ENCODE assay signal across 14 mouse cellular contexts in genomic region chrX:162727795-162728194, GRCm38 (mm10). TPM values are rescaled to one million over a fixed set of nuclear protein-coding genes. Genes with fewer than 3 reads are reported as not detected.
DNase-seq lines count a peak whose midpoint lies in the region; ATAC-seq and TF ChIP-seq lines count a peak whose summit lies in the region.
"Had no signal": no experiment of that assay in that cellular context is flagged by ENCODE, and none has a peak within 500 bp of the region (broad histone marks: within the 10 kb centered on the region; RNA-seq: fewer than 3 reads in every experiment).

No protein-coding gene starts in this region.

- H3K27me3 ChIP-seq in heart, embryonic 11.5 days (ENCODE audit: control insufficient read depth, insufficient read depth, low read length), result no peaks in the 10 kb centered on the region
- no peaks in the 10 kb centered on the region for H3K27me3 ChIP-seq in liver, embryonic 11.5 days (replicated peaks; ENCODE audit: control insufficient read depth, insufficient read depth, low read length)
- peaks cover 34% of the 10 kb centered on the region for H3K27me3 ChIP-seq in limb, embryonic 10.5 days (ENCODE audit: low read depth, poor library complexity, severe bottlenecking)
- H3K27me3 ChIP-seq in midbrain, embryonic 14.5 days (ENCODE audit: control insufficient read depth, insufficient read depth, low read length), result no peaks in the 10 kb centered on the region
- H3K27me3 ChIP-seq: stomach, embryonic 15.5 days had no signal

- peak overlapping the region; percentile 51; the same call in 1 of the 2 replicates for H3K4me2 ChIP-seq in heart, embryonic 11.5 days
- H3K4me2 ChIP-seq in liver, embryonic 11.5 days, result peak overlapping the region; percentile 49
- no peak overlapping the region for H3K4me2 ChIP-seq in midbrain, embryonic 14.5 days (ENCODE audit: low read length)
- H3K4me2 ChIP-seq: stomach, embryonic 15.5 days had no signal

- peak overlapping the region; percentile 39; the same call in 1 of the 2 replicates for H3K9ac ChIP-seq in heart, embryonic 11.5 days (ENCODE audit: low read depth, low read length)
- H3K9ac ChIP-seq in liver, embryonic 11.5 days (ENCODE audit: low read depth, low read length), result no peak overlapping the region
- H3K9ac ChIP-seq in midbrain, embryonic 14.5 days (replicated peaks; ENCODE audit: low read length), result no peak overlapping the region
- H3K9ac ChIP-seq: embryonic facial prominence, embryonic 13.5 days; stomach, embryonic 15.5 days had no signal

- H3K27ac ChIP-seq in heart, embryonic 11.5 days (ENCODE audit: low read depth, low read length), result 0 out of 2 replicates have a peak overlapping the region, but pooled peaks have one; percentile 35
- H3K27ac ChIP-seq in liver, embryonic 11.5 days (ENCODE audit: low read depth, low read length), result 0 out of 2 replicates have a peak overlapping the region, but pooled peaks have one; percentile 30
- 0 out of 2 replicates have a peak overlapping the region, but pooled peaks have one; percentile 6 for H3K27ac ChIP-seq in limb, embryonic 10.5 days
- 0 out of 2 replicates have a peak overlapping the region, but pooled peaks have one; percentile 13 for H3K27ac ChIP-seq in midbrain, embryonic 14.5 days (replicated peaks; ENCODE audit: low read depth, low read length)
- H3K27ac ChIP-seq: embryonic facial prominence, embryonic 13.5 days; gastrocnemius, adult 2 months; stomach, embryonic 15.5 days had no signal

- ATAC-seq in heart, embryonic 11.5 days (replicated peaks; ENCODE audit: insufficient number of reproducible peaks, low FRiP score, low TSS enrichment), result no peak
- ATAC-seq in liver, embryonic 11.5 days (replicated peaks; ENCODE audit: low FRiP score), result no peak
- ATAC-seq in midbrain, embryonic 14.5 days (ENCODE audit: low FRiP score, low TSS enrichment), result no peak
- ATAC-seq: inflammation-experienced regulatory T-cells, adult 6 months had no signal

- no peaks in the 10 kb centered on the region for H3K36me3 ChIP-seq in heart, embryonic 11.5 days (ENCODE audit: control insufficient read depth, insufficient read depth, low read length)
- no peaks in the 10 kb centered on the region for H3K36me3 ChIP-seq in liver, embryonic 11.5 days (ENCODE audit: control insufficient read depth, insufficient read depth, low read length)
- no peaks in the 10 kb centered on the region for H3K36me3 ChIP-seq in limb, embryonic 10.5 days
- no peaks in the 10 kb centered on the region for H3K36me3 ChIP-seq in midbrain, embryonic 14.5 days (ENCODE audit: control insufficient read depth, insufficient read depth, low read length)
- H3K36me3 ChIP-seq: embryonic facial prominence, embryonic 13.5 days; stomach, embryonic 15.5 days had no signal

- no peak for DNase-seq in heart, adult 18-20 months
- DNase-seq in liver, embryonic 11.5 days (ENCODE audit: low spot score), result no peak
- no peak for DNase-seq in liver
- DNase-seq in limb, embryonic 10.5 days (ENCODE audit: low spot score), result no peak
- DNase-seq in midbrain, embryonic 14.5 days, result no peak
- DNase-seq in lung, adult 2 months, result no peak
- DNase-seq: cerebellum, adult 9-11 months; kidney, postnatal 25 days; thymus, postnatal 4 days had no signal

- WGBS in heart, embryonic 11.5 days (ENCODE audit: insufficient replicate concordance), result 33% methylated on average over 9 of the region's 9 CpGs
- WGBS in liver, embryonic 11.5 days, result 37% methylated on average over 9 of the region's 9 CpGs
- WGBS in limb, embryonic 10.5 days, result 44% methylated on average over 9 of the region's 9 CpGs
- WGBS in midbrain, embryonic 14.5 days, result 35% methylated on average over 9 of the region's 9 CpGs
- WGBS in lung, adult 2 months, result 67% methylated on average over 9 of the region's 9 CpGs

- H3K4me1 ChIP-seq in heart, embryonic 11.5 days (ENCODE audit: control insufficient read depth, insufficient read depth, low read length), result no peaks in the 10 kb centered on the region
- 0 out of 2 replicates have a peak, but pooled peaks cover 3% of the 10 kb centered on the region for H3K4me1 ChIP-seq in liver, embryonic 11.5 days (replicated peaks; ENCODE audit: control insufficient read depth, insufficient read depth, low read length)
- H3K4me1 ChIP-seq in limb, embryonic 10.5 days, result peaks cover 4% of the 10 kb centered on the region; the same call in 1 of the 2 replicates
- H3K4me1 ChIP-seq in midbrain, embryonic 14.5 days (ENCODE audit: control insufficient read depth, insufficient read depth, low read length), result no peaks in the 10 kb centered on the region
- no peaks in the 10 kb centered on the region for H3K4me1 ChIP-seq in lung, adult 2 months (ENCODE audit: control insufficient read depth, insufficient read depth, low read length)
- H3K4me1 ChIP-seq: stomach, embryonic 15.5 days had no signal

- TF ChIP-seq POLR2A in lung, adult 2 months (IDR thresholded peaks at IDR 0.05; ENCODE audit: borderline replicate concordance, extremely low read depth, low read depth, low read length), result no peak

- H3K9me3 ChIP-seq in heart, embryonic 11.5 days (replicated peaks; ENCODE audit: control insufficient read depth, low read length), result no peaks in the 10 kb centered on the region
- no peaks in the 10 kb centered on the region for H3K9me3 ChIP-seq in liver, embryonic 11.5 days (ENCODE audit: control insufficient read depth, low read length)
- H3K9me3 ChIP-seq in limb, embryonic 10.5 days (replicated peaks), result no peaks in the 10 kb centered on the region
- no peaks in the 10 kb centered on the region for H3K9me3 ChIP-seq in midbrain, embryonic 14.5 days (ENCODE audit: control insufficient read depth, low read length)
- H3K9me3 ChIP-seq: embryonic facial prominence, embryonic 13.5 days; stomach, embryonic 15.5 days had no signal

- H3K4me3 ChIP-seq in heart, embryonic 11.5 days (ENCODE audit: low read depth, low read length), result no peak overlapping the region
- H3K4me3 ChIP-seq in liver, embryonic 11.5 days (ENCODE audit: low read depth, low read length), result no peak overlapping the region
- 0 out of 2 replicates have a peak overlapping the region, but pooled peaks have one; percentile 19 for H3K4me3 ChIP-seq in limb, embryonic 10.5 days
- H3K4me3 ChIP-seq in midbrain, embryonic 14.5 days (replicated peaks; ENCODE audit: low read depth, low read length), result no peak overlapping the region
- H3K4me3 ChIP-seq in lung, adult 2 months (replicated peaks; ENCODE audit: extremely low read depth, low read depth, low read length), result no peak overlapping the region
- H3K4me3 ChIP-seq: embryonic facial prominence, embryonic 13.5 days; gastrocnemius, adult 2 months; stomach, embryonic 15.5 days had no signal

- TF ChIP-seq CTCF in lung, adult 2 months (IDR thresholded peaks at IDR 0.05; ENCODE audit: insufficient read depth, low read length), result no peak

RNA-seq across cellular contexts. Expression of gene Rbbp7, which starts 32.4 kb away (rescaled TPM):
- polyA plus RNA-seq in heart, embryonic 11.5 days (2014; fragmentation: Nextera tagmentation; extraction: Ambion mirVana), result 441 and 477 TPM in 2 replicates
- total RNA-seq in heart, adult 18-20 months (2021), result 100 to 1,000 TPM; 161 to 175 TPM
- polyA plus RNA-seq in liver, embryonic 11.5 days (2014; fragmentation: Nextera tagmentation; extraction: Ambion mirVana), result 410 and 453 TPM in 2 replicates
- 417 and 443 TPM in 2 replicates for polyA plus RNA-seq in limb, embryonic 10.5 days (2016; fragmentation: Nextera tagmentation; extraction: Ambion mirVana)
- 192 and 214 TPM in 2 replicates for polyA plus RNA-seq in midbrain, embryonic 14.5 days (2014; fragmentation: Nextera tagmentation; extraction: Ambion mirVana)
- polyA plus RNA-seq in lung, adult 2 months (2012; rRNA removed), result 33.5 and 50.1 TPM in 2 replicates
